ENCODE assay signal across 14 mouse cellular contexts in the genomic region with DNA sequence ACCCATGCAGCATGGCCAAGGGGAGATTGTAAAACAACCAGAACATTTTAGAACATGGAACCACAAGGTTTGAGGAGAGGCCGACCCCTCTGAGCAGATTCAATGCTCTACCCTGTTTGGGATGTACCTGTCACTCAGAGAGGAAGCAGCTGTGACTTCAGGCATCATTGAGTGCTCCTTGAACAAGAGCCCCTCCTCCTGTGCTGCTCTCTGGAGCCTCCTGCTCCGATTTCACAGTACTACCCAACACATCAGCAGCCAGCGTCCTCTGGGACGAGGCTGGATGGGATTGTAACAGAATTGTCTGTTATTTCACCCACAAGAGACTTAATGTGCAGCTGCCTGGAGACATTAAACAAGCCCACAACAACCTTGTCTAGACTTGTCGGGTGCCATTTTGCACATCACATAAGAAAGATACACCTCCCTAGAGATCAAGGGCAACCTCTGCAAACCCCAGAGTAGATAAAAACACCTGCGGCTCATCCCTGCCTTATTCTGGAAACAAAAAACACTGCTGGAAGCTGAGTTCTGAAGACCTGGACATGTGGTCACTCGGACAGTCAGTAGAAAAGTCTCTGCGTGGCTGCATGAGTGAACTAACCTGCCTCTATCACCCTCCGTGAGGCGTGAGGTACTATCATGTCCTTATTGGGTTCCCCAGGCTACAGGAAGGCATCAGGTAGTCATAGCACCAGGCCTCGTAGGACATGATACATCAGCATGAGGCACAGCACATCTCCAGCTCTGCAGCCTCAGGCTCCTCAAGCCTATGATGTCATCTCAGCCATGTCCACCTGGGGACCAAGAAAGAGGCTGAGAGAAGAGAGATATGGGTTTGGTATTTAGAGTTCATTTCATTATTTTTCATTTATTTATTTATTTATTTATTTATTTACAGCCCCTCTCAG.
"Had no signal": no experiment of that assay in that cellular context is flagged by ENCODE, and none has a peak within 500 bp of the region (broad histone marks: within the 10 kb centered on the region; RNA-seq: fewer than 3 reads in every experiment).

No protein-coding gene starts in this region.

- DNase-seq: kidney, adult 9 months; lung, adult 2 months; lung, postnatal 36 days; right cerebral cortex, postnatal 14 days; thymus, postnatal 36 days had no signal

- H3K4me2 ChIP-seq: liver, embryonic 11.5 days; liver, embryonic 15.5 days; midbrain, embryonic 11.5 days; midbrain, embryonic 15.5 days; neural tube, embryonic 12.5 days; stomach, embryonic 15.5 days had no signal

- H3K36me3 ChIP-seq: limb, embryonic 10.5 days; liver, embryonic 15.5 days; midbrain, embryonic 15.5 days; neural tube, embryonic 12.5 days; stomach, embryonic 15.5 days had no signal

- H3K9ac ChIP-seq: liver, embryonic 15.5 days; midbrain, embryonic 15.5 days; neural tube, embryonic 12.5 days; stomach, embryonic 15.5 days had no signal

- H3K27me3 ChIP-seq: liver, embryonic 15.5 days; midbrain, embryonic 15.5 days; neural tube, embryonic 12.5 days; stomach, embryonic 15.5 days had no signal

- ATAC-seq: lung, postnatal 0 days; midbrain, embryonic 15.5 days had no signal

- H3K9me3 ChIP-seq: limb, embryonic 10.5 days; liver, embryonic 15.5 days; midbrain, embryonic 15.5 days; neural tube, embryonic 12.5 days; stomach, embryonic 15.5 days had no signal

- H3K27ac ChIP-seq: left cerebral cortex, adult 2 months; limb, embryonic 10.5 days; liver, embryonic 15.5 days; midbrain, embryonic 15.5 days; neural tube, embryonic 12.5 days; stomach, embryonic 15.5 days had no signal

- H3K4me1 ChIP-seq: limb, embryonic 10.5 days; liver, embryonic 15.5 days; midbrain, embryonic 15.5 days; neural tube, embryonic 12.5 days; stomach, embryonic 15.5 days had no signal

- H3K4me3 ChIP-seq: left cerebral cortex, adult 2 months; limb, embryonic 10.5 days; liver, embryonic 15.5 days; midbrain, embryonic 15.5 days; neural tube, embryonic 12.5 days; stomach, embryonic 15.5 days had no signal
